Mouse (Mus musculus): ENCODE data around the gene Siah2. TPM values are rescaled to one million over a fixed set of nuclear protein-coding genes. Genes with fewer than 3 reads are reported as not detected.

Siah2 gene
- polyA plus RNA-seq, 1 experiment from 2014 or later, result 3.7 TPM

GRCm38 (mm10) chr3:58624981-58625380 is 67.2 kb downstream of the Siah2 start:
- Histone ChIP-seq H3K4me1 (replicated peaks; ENCODE audit: control insufficient read depth, insufficient read depth, low read length) (no peaks in the 10 kb centered on the region), H3K9ac (ENCODE audit: low read length) (no peak overlapping the region), H3K4me3 (ENCODE audit: low read length) (no peak overlapping the region), H3K36me3 (ENCODE audit: control insufficient read depth, insufficient read depth, low read length) (no peaks in the 10 kb centered on the region), H3K27me3 (ENCODE audit: control insufficient read depth, insufficient read depth, low read depth, low read length) (no peaks in the 10 kb centered on the region), H3K9me3 (ENCODE audit: control insufficient read depth, low read length) (no peaks in the 10 kb centered on the region), H3K27ac (ENCODE audit: low read length) (no peak overlapping the region), H3K4me2 (ENCODE audit: low read depth, low read length) (no peak overlapping the region)
- WGBS, result 73% methylated on average over 4 of the region's 4 CpGs
- ATAC-seq (ENCODE audit: low read depth), result no peak

Other genes starting within 250 kb of the Siah2 start
- gene Eif2a, start 166.6 kb downstream of the Siah2 start, polyA plus RNA-seq (2015; fragmentation: Nextera tagmentation; extraction: Ambion mirVana), result 50.9 and 52.1 TPM in 2 replicates
- 138 and 140 TPM in 2 replicates for gene Serp1, start 166.5 kb downstream of the Siah2 start, polyA plus RNA-seq (2015; fragmentation: Nextera tagmentation; extraction: Ambion mirVana)
- 20.3 and 21.5 TPM in 2 replicates for gene Selenot, start 115.8 kb downstream of the Siah2 start, polyA plus RNA-seq (2015; fragmentation: Nextera tagmentation; extraction: Ambion mirVana)
- gene Erich6, start 55.2 kb downstream of the Siah2 start, polyA plus RNA-seq (2015; fragmentation: Nextera tagmentation; extraction: Ambion mirVana), result not detected in 2 replicates
- gene Mindy4b-ps, start 129.9 kb upstream of the Siah2 start, polyA plus RNA-seq (2015; fragmentation: Nextera tagmentation; extraction: Ambion mirVana), result not detected in 2 replicates
- 0.08 and 0.52 TPM in 2 replicates for gene Clrn1, start 192.9 kb upstream of the Siah2 start, polyA plus RNA-seq (2015; fragmentation: Nextera tagmentation; extraction: Ambion mirVana)